Mouse (Mus musculus) heart, postnatal 0 days (tissue): ENCODE measurements at regions not wholly inside any gene's neighbourhood (a gene's known extent, or its start where the extent isn't known, plus 50 kb on each side); places are given as distances from the start of the nearest gene placed in this dataset.
"Not testable (repeated sequence)": the region's sequence is repeated elsewhere in the genome, so short reads cannot be mapped to it uniquely, and the experiment has no call there.

Experiments
- ATAC-seq: fragments of 200-750 bp; cut with Nextera tagmentation; 2 replicates; pipeline ENCODE4 v1.8.0; 2017; ENCODE audit warnings: low read depth, moderate number of reproducible peaks, moderate library complexity; ENCODE audit not compliant: insufficient read depth
- DNase-seq: peaks from one replicate; pipeline ENCODE4 v3.0.0-alpha.2; 2016; ENCODE audit warnings: low spot score
- H3K27ac ChIP-seq: fragments of 300-500 bp; sonication (generic); 2 replicates; pipeline ENCODE4 v1.5.1; 2014; ENCODE audit warnings: low read depth, mild to moderate bottlenecking
- H3K27me3 ChIP-seq: fragments of 300-500 bp; sonication (generic); 2 replicates; pipeline ENCODE4 v1.6.1; 2014; ENCODE audit warnings: low read length, mixed read lengths; ENCODE audit not compliant: control insufficient read depth, insufficient read depth
- H3K36me3 ChIP-seq: fragments of 300-500 bp; sonication (generic); replicated peaks from 2 replicates; pipeline ENCODE4 v1.6.1; 2014; ENCODE audit warnings: low read length, mixed read lengths; ENCODE audit not compliant: control insufficient read depth, insufficient read depth
- H3K4me1 ChIP-seq: fragments of 300-500 bp; sonication (generic); 2 replicates; pipeline ENCODE4 v1.6.1; 2014; ENCODE audit warnings: antibody characterized with exemption; ENCODE audit not compliant: control insufficient read depth, insufficient read depth
- H3K4me2 ChIP-seq: fragments of 300-500 bp; sonication (generic); 2 replicates; pipeline ENCODE4 v1.6.1; 2014; ENCODE audit warnings: low read depth, mild to moderate bottlenecking, low read length, moderate library complexity
- H3K4me3 ChIP-seq: fragments of 300-500 bp; sonication (generic); 2 replicates; pipeline ENCODE4 v1.5.1; 2014; ENCODE audit warnings: low read depth, low read length
- H3K9ac ChIP-seq: fragments of 300-500 bp; sonication (generic); replicated peaks from 2 replicates; pipeline ENCODE4 v1.6.1; 2014; ENCODE audit warnings: low read depth, low read length, mixed read lengths
- H3K9me3 ChIP-seq: fragments of 300-500 bp; sonication (generic); replicated peaks from 2 replicates; pipeline ENCODE4 v1.6.1; 2016; ENCODE audit warnings: low read length; ENCODE audit not compliant: control insufficient read depth
- CTCF ChIP-seq: IDR thresholded peaks from 2 replicates; pipeline ENCODE4 v1.5.1; 2016; ENCODE audit warnings: antibody characterized with exemption, control low read depth, low read depth
- EP300 ChIP-seq: IDR thresholded peaks from 2 replicates; pipeline ENCODE4 v1.6.1; 2016; ENCODE audit warnings: antibody characterized with exemption, low read depth
- WGBS: fragments of 180-500 bp; shearing (Covaris S2); extraction: QIAGEN DNeasy Blood & Tissue Kit; methylation state at CpG from one replicate; pipeline ENCODE4 v1.1.7; 2014; 5-methylcytosine and 5-hydroxymethylcytosine counted together

- Histone ChIP-seq H3K9me3 (no peaks in the 10 kb centered on the region), H3K4me3 (no peak overlapping the region), H3K27me3 (no peaks in the 10 kb centered on the region), H3K27ac (no peak overlapping the region), H3K9ac (no peak overlapping the region), H3K36me3 (no peaks in the 10 kb centered on the region), H3K4me2 (no peak overlapping the region), H3K4me1 (no peaks in the 10 kb centered on the region)
- TF ChIP-seq EP300 (no peak), CTCF (no peak)
- no peak for ATAC-seq
- DNase-seq: no peak
- WGBS: 79% methylated on average over 6 of the region's 6 CpGs
Measured at GRCm38 (mm10) chr3:39848829-39849228, 682.3 kb upstream of the Intu start.

- no peak overlapping the region for H3K9ac ChIP-seq
- H3K9me3 ChIP-seq: no peaks in the 10 kb centered on the region
- TF ChIP-seq CTCF: no peak
- TF ChIP-seq EP300: no peak
- no peaks in the 10 kb centered on the region for H3K4me1 ChIP-seq
- no peak overlapping the region for H3K27ac ChIP-seq
- DNase-seq (no peak), ATAC-seq (no peak)
- H3K4me3 ChIP-seq: no peak overlapping the region
- 88% methylated on average over 6 of the region's 9 CpGs for WGBS
- H3K27me3 ChIP-seq: no peaks in the 10 kb centered on the region
- H3K4me2 ChIP-seq: no peak overlapping the region
- H3K36me3 ChIP-seq: no peaks in the 10 kb centered on the region
Measured at GRCm38 (mm10) chr3:39857214-39857839, 673.8 kb upstream of the Intu start.

- ATAC-seq, DNase-seq, H3K4me2 ChIP-seq, H3K9ac ChIP-seq, H3K4me1 ChIP-seq, H3K4me3 ChIP-seq, H3K36me3 ChIP-seq, H3K9me3 ChIP-seq, H3K27ac ChIP-seq, H3K27me3 ChIP-seq: not testable (repeated sequence)
- WGBS: 61% methylated on average over 1 of the region's 1 CpGs
Measured at GRCm38 (mm10) chr3:39876046-39876445, 655.0 kb upstream of the Intu start.

- H3K36me3 ChIP-seq: no peaks in the 10 kb centered on the region
- H3K4me1 ChIP-seq: no peaks in the 10 kb centered on the region
- no peak overlapping the region for H3K4me3 ChIP-seq
- no peak overlapping the region for H3K4me2 ChIP-seq
- no peak overlapping the region for H3K9ac ChIP-seq
- DNase-seq (no peak), ATAC-seq (no peak)
- no peak overlapping the region for H3K27ac ChIP-seq
- H3K27me3 ChIP-seq: no peaks in the 10 kb centered on the region
- no peaks in the 10 kb centered on the region for H3K9me3 ChIP-seq
- TF ChIP-seq EP300 (no peak), CTCF (no peak)
- WGBS: 89% methylated on average over 4 of the region's 4 CpGs
Measured at GRCm38 (mm10) chr3:39884370-39884769, 646.7 kb upstream of the Intu start.

- Histone ChIP-seq H3K9me3 (no peaks in the 10 kb centered on the region), H3K27ac (no peak overlapping the region)
Measured at GRCm38 (mm10) chr3:39888376-39888775, 642.7 kb upstream of the Intu start.

GRCm38 (mm10) chr3:39889222-39889621, 641.9 kb upstream of the Intu start:
- no peak for TF ChIP-seq CTCF
- no peak for TF ChIP-seq EP300
- Histone ChIP-seq H3K27me3 (no peaks in the 10 kb centered on the region), H3K27ac (no peak overlapping the region), H3K9me3 (no peaks in the 10 kb centered on the region), H3K4me2 (no peak overlapping the region), H3K4me3 (no peak overlapping the region), H3K36me3 (no peaks in the 10 kb centered on the region), H3K4me1 (0 out of 2 replicates have a peak, but pooled peaks cover 5% of the 10 kb centered on the region), H3K9ac (no peak overlapping the region)
- 93% methylated on average over 2 of the region's 2 CpGs for WGBS
- no peak for DNase-seq
- no peak for ATAC-seq

More at GRCm38 (mm10) chr3:39888376-39888775, 642.7 kb upstream of the Intu start:
- H3K27me3 ChIP-seq: no peaks in the 10 kb centered on the region
- H3K9ac ChIP-seq: no peak overlapping the region
- H3K36me3 ChIP-seq: no peaks in the 10 kb centered on the region
- H3K4me2 ChIP-seq: no peak overlapping the region
- ATAC-seq (no peak), DNase-seq (no peak)
- TF ChIP-seq CTCF (no peak), EP300 (no peak)
- H3K4me1 ChIP-seq: 0 out of 2 replicates have a peak, but pooled peaks cover 5% of the 10 kb centered on the region
- 55% methylated on average over 5 of the region's 5 CpGs for WGBS
- no peak overlapping the region for H3K4me3 ChIP-seq
